Mouse (Mus musculus): ENCODE measurements around the gene Pde1b. TPM values are rescaled to one million over a fixed set of nuclear protein-coding genes. Genes with fewer than 3 reads are reported as not detected.

Gene Pde1b
- polyA plus RNA-seq, 2 experiments = 0.11 to 1.0 TPM

DNA sequence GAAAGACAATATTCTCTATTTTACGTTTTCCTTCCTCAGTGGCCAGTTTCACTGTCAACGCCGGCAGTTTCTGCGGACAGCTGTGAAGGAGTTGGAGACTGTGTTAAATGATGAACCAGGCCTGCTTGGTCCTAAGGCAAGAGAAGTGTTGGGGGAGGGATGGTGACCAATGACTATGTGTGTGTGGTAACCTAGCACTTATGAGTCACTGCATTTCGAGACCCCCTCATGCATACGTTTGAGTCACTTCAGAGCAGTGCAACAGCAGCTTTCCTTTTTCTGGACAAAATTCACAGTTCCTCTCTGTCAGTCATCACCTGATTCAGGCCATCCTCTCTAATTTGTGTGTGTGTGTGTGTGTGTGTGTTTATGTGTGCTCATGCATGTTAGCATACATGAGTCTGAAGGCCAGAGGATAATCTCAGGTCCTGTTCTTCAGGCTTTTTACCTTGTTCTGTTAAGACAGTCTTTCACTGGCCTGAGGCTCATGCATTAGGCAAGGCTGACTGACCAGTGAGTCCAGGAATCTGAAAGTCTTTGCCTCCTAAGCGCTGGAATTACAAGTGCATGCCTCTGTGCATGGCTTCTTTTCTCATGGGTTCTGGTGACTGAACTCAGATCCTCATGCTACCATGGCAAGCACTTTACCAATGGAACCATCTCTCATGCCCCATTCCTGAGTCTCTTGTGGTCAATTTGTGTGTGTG is 31.2 kb upstream of the Pde1b start:
- TF ChIP-seq CTCF (IDR thresholded peaks at IDR 0.05; ENCODE audit: low read depth) = no peak
- no peak for TF ChIP-seq EP300 (IDR thresholded peaks at IDR 0.05; ENCODE audit: low read depth)

DNA sequence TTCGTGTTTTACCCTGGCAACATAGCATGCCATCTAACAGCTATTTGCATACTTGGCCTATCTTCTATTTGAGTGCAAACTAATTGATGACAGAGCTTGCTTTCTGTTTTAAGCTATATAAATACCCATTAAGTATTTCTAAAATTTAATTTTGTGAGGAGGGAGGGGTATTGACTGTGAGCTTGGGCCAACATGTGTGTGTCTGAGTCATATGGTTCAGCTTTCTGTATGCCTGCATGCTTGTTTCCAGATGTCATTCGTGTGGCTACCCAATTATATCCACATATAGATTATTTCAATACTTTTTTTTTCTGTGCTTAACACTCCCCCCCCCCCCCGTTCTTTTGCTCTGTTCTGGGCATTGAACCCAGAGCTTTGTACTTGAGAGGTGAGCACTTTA is 30.6 kb upstream of the Pde1b start:
- ATAC-seq (ENCODE audit: insufficient read depth) (no peak), DNase-seq (ENCODE audit: low read depth in 3 of 3, low spot score in 3 of 3) (no peak)
- Histone ChIP-seq H3K9me3 (ENCODE audit: control insufficient read depth, low read length) (no peaks in the 10 kb centered on the region), H3K27me3 (ENCODE audit: control insufficient read depth, insufficient read depth, low read length) (no peaks in the 10 kb centered on the region), H3K27ac (no peak overlapping the region), H3K36me3 (replicated peaks; ENCODE audit: control insufficient read depth, insufficient read depth, low read depth) (no peaks in the 10 kb centered on the region), H3K9ac (replicated peaks) (no peak overlapping the region), H3K4me1 (replicated peaks; ENCODE audit: control insufficient read depth in 2 of 2, insufficient read depth in 2 of 2, low read length in 1 of 2) (no peaks in the 10 kb centered on the region), H3K4me3 (ENCODE audit: insufficient read depth in 1 of 2, low read depth in 2 of 2, low read length in 2 of 2) (no peak overlapping the region), H3K4me2 (ENCODE audit: low read depth) (no peak overlapping the region)
- WGBS (ENCODE audit: insufficient replicate concordance) = 56% methylated on average over 3 of the region's 3 CpGs
- no peak for TF ChIP-seq CTCF (IDR thresholded peaks at IDR 0.05; ENCODE audit: low read depth)
- TF ChIP-seq EP300 (IDR thresholded peaks at IDR 0.05; ENCODE audit: low read depth) = no peak

More for the DNA sequence above, 31.2 kb upstream of the Pde1b start:
- Histone ChIP-seq H3K9me3 (ENCODE audit: control insufficient read depth, low read length) (no peaks in the 10 kb centered on the region), H3K9ac (replicated peaks) (no peak overlapping the region), H3K27me3 (ENCODE audit: control insufficient read depth, insufficient read depth, low read length) (no peaks in the 10 kb centered on the region), H3K36me3 (replicated peaks; ENCODE audit: control insufficient read depth, insufficient read depth, low read depth) (no peaks in the 10 kb centered on the region), H3K4me2 (ENCODE audit: low read depth) (no peak overlapping the region), H3K4me1 (replicated peaks; ENCODE audit: control insufficient read depth in 2 of 2, insufficient read depth in 2 of 2, low read length in 1 of 2) (no peaks in the 10 kb centered on the region), H3K27ac (no peak overlapping the region), H3K4me3 (ENCODE audit: insufficient read depth in 1 of 2, low read depth in 2 of 2, low read length in 2 of 2) (no peak overlapping the region)
- no peak for DNase-seq (ENCODE audit: low read depth in 3 of 3, low spot score in 3 of 3)
- WGBS (ENCODE audit: insufficient replicate concordance) = 67% methylated on average over 7 of the region's 7 CpGs
- ATAC-seq (ENCODE audit: insufficient read depth) = no peak

DNA sequence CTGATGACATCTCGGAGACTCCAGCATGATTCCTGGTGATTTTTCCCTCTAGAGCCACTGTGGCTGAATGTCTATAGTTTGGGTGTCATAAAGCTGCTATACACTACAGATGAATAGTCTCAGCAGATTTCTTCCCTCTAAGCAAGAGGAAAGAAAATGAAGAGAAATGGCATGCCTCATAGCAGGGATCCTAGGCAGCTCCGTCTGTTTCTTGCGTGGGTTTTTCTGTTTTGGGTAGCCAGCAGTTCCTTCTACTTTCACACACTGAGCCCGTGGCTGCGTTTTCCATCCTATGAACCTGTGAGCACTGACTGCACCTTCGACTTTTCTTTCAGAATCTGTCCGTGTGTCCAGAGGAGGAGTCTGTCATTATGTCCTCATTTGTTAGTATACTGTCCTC is 29.7 kb upstream of the Pde1b start:
- H3K4me3 ChIP-seq (ENCODE audit: insufficient read depth in 1 of 2, low read depth in 2 of 2, low read length in 2 of 2) = no peak overlapping the region
- H3K27ac ChIP-seq = no peak overlapping the region
- H3K27me3 ChIP-seq (ENCODE audit: control insufficient read depth, insufficient read depth, low read length) = no peaks in the 10 kb centered on the region
- no peak for DNase-seq (ENCODE audit: low read depth in 3 of 3, low spot score in 3 of 3)
- 70% methylated on average over 7 of the region's 7 CpGs for WGBS (ENCODE audit: insufficient replicate concordance)
- H3K36me3 ChIP-seq (replicated peaks; ENCODE audit: control insufficient read depth, insufficient read depth, low read depth) = no peaks in the 10 kb centered on the region
- no peak overlapping the region for H3K9ac ChIP-seq (replicated peaks)
- no peak for ATAC-seq (ENCODE audit: insufficient read depth)
- H3K4me2 ChIP-seq (ENCODE audit: low read depth) = no peak overlapping the region
- no peaks in the 10 kb centered on the region for H3K4me1 ChIP-seq (replicated peaks; ENCODE audit: control insufficient read depth in 2 of 2, insufficient read depth in 2 of 2, low read length in 1 of 2)
- TF ChIP-seq CTCF (IDR thresholded peaks at IDR 0.05; ENCODE audit: low read depth) (no peak), EP300 (IDR thresholded peaks at IDR 0.05; ENCODE audit: low read depth) (no peak)
- H3K9me3 ChIP-seq (ENCODE audit: control insufficient read depth, low read length) = no peaks in the 10 kb centered on the region

GRCm38 (mm10) chr15:103473769-103474168 is 29.1 kb upstream of the Pde1b start:
- Histone ChIP-seq H3K4me1 (replicated peaks; ENCODE audit: control insufficient read depth in 2 of 2, insufficient read depth in 2 of 2, low read length in 1 of 2) (no peaks in the 10 kb centered on the region), H3K4me2 (ENCODE audit: low read depth) (no peak overlapping the region), H3K36me3 (replicated peaks; ENCODE audit: control insufficient read depth, insufficient read depth, low read depth) (no peaks in the 10 kb centered on the region), H3K4me3 (ENCODE audit: insufficient read depth in 1 of 2, low read depth in 2 of 2, low read length in 2 of 2) (no peak overlapping the region), H3K9me3 (ENCODE audit: control insufficient read depth, low read length) (no peaks in the 10 kb centered on the region), H3K9ac (replicated peaks) (no peak overlapping the region), H3K27me3 (ENCODE audit: control insufficient read depth, insufficient read depth, low read length) (no peaks in the 10 kb centered on the region), H3K27ac (no peak overlapping the region)
- ATAC-seq (ENCODE audit: insufficient read depth) = no peak
- 63% methylated on average over 5 of the region's 5 CpGs for WGBS (ENCODE audit: insufficient replicate concordance)
- TF ChIP-seq CTCF (IDR thresholded peaks at IDR 0.05; ENCODE audit: low read depth) (no peak), EP300 (IDR thresholded peaks at IDR 0.05; ENCODE audit: low read depth) (no peak)
- DNase-seq (ENCODE audit: low read depth in 3 of 3, low spot score in 3 of 3) = no peak

GRCm38 (mm10) chr15:103479080-103479606 is 23.7 kb upstream of the Pde1b start:
- TF ChIP-seq EP300 (IDR thresholded peaks at IDR 0.05; ENCODE audit: low read depth) = no peak
- no peak for TF ChIP-seq CTCF (IDR thresholded peaks at IDR 0.05; ENCODE audit: low read depth)
- Histone ChIP-seq H3K36me3 (replicated peaks; ENCODE audit: control insufficient read depth, insufficient read depth, low read depth) (no peaks in the 10 kb centered on the region), H3K4me3 (ENCODE audit: insufficient read depth in 1 of 2, low read depth in 2 of 2, low read length in 2 of 2) (no peak overlapping the region), H3K9ac (replicated peaks) (no peak overlapping the region), H3K4me2 (ENCODE audit: low read depth) (no peak overlapping the region), H3K27ac (no peak overlapping the region), H3K4me1 (replicated peaks; ENCODE audit: control insufficient read depth in 2 of 2, insufficient read depth in 2 of 2, low read length in 1 of 2) (no peaks in the 10 kb centered on the region), H3K27me3 (ENCODE audit: control insufficient read depth, insufficient read depth, low read length) (no peaks in the 10 kb centered on the region), H3K9me3 (ENCODE audit: control insufficient read depth, low read length) (no peaks in the 10 kb centered on the region)
- 59% methylated on average over 1 of the region's 1 CpGs for WGBS (ENCODE audit: insufficient replicate concordance)
- DNase-seq (ENCODE audit: low read depth in 3 of 3, low spot score in 3 of 3) (no peak), ATAC-seq (ENCODE audit: insufficient read depth) (no peak)
